Mouse (Mus musculus) lung, embryonic 16.5 days (tissue): Measurements from ENCODE around the gene Slc26a9. TPM values are rescaled to one million over a fixed set of nuclear protein-coding genes. Genes with fewer than 3 reads are reported as not detected.

Source experiments
- ATAC-seq: fragments of 200-750 bp; cut with Nextera tagmentation; 2 replicates; pipeline ENCODE4 v1.8.0; 2017; ENCODE audit warnings: low read depth, mild to moderate bottlenecking, moderate library complexity
- H3K27ac ChIP-seq: fragments of 300-500 bp; sonication (generic); 2 replicates; pipeline ENCODE4 v1.5.1; 2014; ENCODE audit warnings: mild to moderate bottlenecking, control low read depth, low read length
- H3K27me3 ChIP-seq: fragments of 300-500 bp; sonication (generic); 2 replicates; pipeline ENCODE4 v1.6.1; 2014; ENCODE audit warnings: low read depth, low read length, mixed read lengths; ENCODE audit not compliant: control insufficient read depth, insufficient read depth
- H3K36me3 ChIP-seq: fragments of 300-500 bp; sonication (generic); 2 replicates; pipeline ENCODE4 v1.6.1; 2014; ENCODE audit warnings: low read length; ENCODE audit not compliant: control insufficient read depth, insufficient read depth
- H3K4me1 ChIP-seq: fragments of 300-500 bp; sonication (generic); replicated peaks from 2 replicates; pipeline ENCODE4 v1.6.1; 2014; ENCODE audit warnings: low read length, mixed read lengths; ENCODE audit not compliant: control insufficient read depth, insufficient read depth
- H3K4me2 ChIP-seq: fragments of 300-500 bp; sonication (generic); 2 replicates; pipeline ENCODE4 v1.6.1; 2014; ENCODE audit warnings: low read depth, low read length, control low read depth
- H3K4me3 ChIP-seq: fragments of 300-500 bp; sonication (generic); 2 replicates; pipeline ENCODE4 v1.5.1; 2014; ENCODE audit warnings: mild to moderate bottlenecking, low read length, control low read depth
- H3K9ac ChIP-seq: fragments of 300-500 bp; sonication (generic); 2 replicates; pipeline ENCODE4 v1.6.1; 2014; ENCODE audit warnings: low read length, control low read depth
- H3K9me3 ChIP-seq: fragments of 300-500 bp; sonication (generic); 2 replicates; pipeline ENCODE4 v1.6.1; 2016; ENCODE audit warnings: low read length; ENCODE audit not compliant: control insufficient read depth
- WGBS: fragments of 180-500 bp; shearing (Covaris S2); extraction: QIAGEN DNeasy Blood & Tissue Kit; methylation state at CpG from one replicate; pipeline ENCODE4 v1.1.7; 2014; 5-methylcytosine and 5-hydroxymethylcytosine counted together
- polyA plus RNA-seq: library from polyadenylated mRNA; unstranded; fragments of >200 nt; fragmentation: Nextera tagmentation; extraction: Ambion mirVana; gene quantifications from 2 replicates; pipeline ENCODE4 v1.2.1, GENCODE M21; 2015

The Slc26a9 gene
- polyA plus RNA-seq, 1 experiment from 2014 or later, result 8.9 TPM

- no peak for ATAC-seq
- H3K36me3 ChIP-seq, result no peaks in the 10 kb centered on the region
- H3K4me3 ChIP-seq, result no peak overlapping the region
- no peaks in the 10 kb centered on the region for H3K27me3 ChIP-seq
- no peak overlapping the region for H3K9ac ChIP-seq
- WGBS, result 45% methylated on average over 2 of the region's 2 CpGs
- 0 out of 2 replicates have a peak overlapping the region, but pooled peaks have one; percentile 4 for H3K4me2 ChIP-seq
- H3K9me3 ChIP-seq, result no peaks in the 10 kb centered on the region
- H3K4me1 ChIP-seq, result peaks cover 15% of the 10 kb centered on the region; the same call in 1 of the 2 replicates
- no peak overlapping the region; the same call in 1 of the 2 replicates for H3K27ac ChIP-seq
Observed at GRCm38 (mm10) chr1:131747761-131748160, 3.9 kb downstream of the Slc26a9 start.

- 72% methylated on average over 2 of the region's 2 CpGs for WGBS
- H3K36me3 ChIP-seq, result no peaks in the 10 kb centered on the region
- no peak overlapping the region for H3K4me2 ChIP-seq
- no peak for ATAC-seq
- peaks cover 10% of the 10 kb centered on the region; the same call in 1 of the 2 replicates for H3K4me1 ChIP-seq
- no peak overlapping the region for H3K4me3 ChIP-seq
- no peak overlapping the region for H3K27ac ChIP-seq
- no peaks in the 10 kb centered on the region for H3K9me3 ChIP-seq
- H3K9ac ChIP-seq, result no peak overlapping the region
- no peaks in the 10 kb centered on the region for H3K27me3 ChIP-seq
Observed at GRCm38 (mm10) chr1:131748636-131749035, 4.8 kb downstream of the Slc26a9 start.

- Histone ChIP-seq H3K9me3 (no peaks in the 10 kb centered on the region), H3K27me3 (no peaks in the 10 kb centered on the region), H3K36me3 (no peaks in the 10 kb centered on the region), H3K4me3 (no peak overlapping the region), H3K9ac (no peak overlapping the region), H3K4me2 (no peak overlapping the region), H3K27ac (no peak overlapping the region), H3K4me1 (peaks cover 13% of the 10 kb centered on the region; the same call in 1 of the 2 replicates)
- 61% methylated on average over 15 of the region's 15 CpGs for WGBS
- peak; percentile 19; the same call in 1 of the 2 replicates for ATAC-seq
Observed at GRCm38 (mm10) chr1:131749706-131750545, 6.1 kb downstream of the Slc26a9 start.

- H3K9me3 ChIP-seq, result no peaks in the 10 kb centered on the region
- no peak for ATAC-seq
- H3K36me3 ChIP-seq, result no peaks in the 10 kb centered on the region
- H3K9ac ChIP-seq, result no peak overlapping the region
- 63% methylated on average over 3 of the region's 3 CpGs for WGBS
- H3K4me1 ChIP-seq, result peaks cover 14% of the 10 kb centered on the region; the same call in 1 of the 2 replicates
- H3K4me2 ChIP-seq, result no peak overlapping the region
- H3K4me3 ChIP-seq, result no peak overlapping the region
- peak overlapping the region; percentile 13; the same call in 1 of the 2 replicates for H3K27ac ChIP-seq
- no peaks in the 10 kb centered on the region for H3K27me3 ChIP-seq
Observed at GRCm38 (mm10) chr1:131751181-131751890, 7.5 kb downstream of the Slc26a9 start.

GRCm38 (mm10) chr1:131751891-131752311 lies 8.1 kb downstream of the Slc26a9 start:
- peaks cover 14% of the 10 kb centered on the region; the same call in 1 of the 2 replicates for H3K4me1 ChIP-seq
- ATAC-seq, result no peak
- no peak overlapping the region for H3K9ac ChIP-seq
- no peaks in the 10 kb centered on the region for H3K9me3 ChIP-seq
- no peak overlapping the region for H3K4me2 ChIP-seq
- H3K27ac ChIP-seq, result no peak overlapping the region
- H3K27me3 ChIP-seq, result no peaks in the 10 kb centered on the region
- WGBS, result 42% methylated on average over 10 of the region's 10 CpGs
- no peak overlapping the region for H3K4me3 ChIP-seq
- no peaks in the 10 kb centered on the region for H3K36me3 ChIP-seq

- ATAC-seq, result no peak
- Histone ChIP-seq H3K27me3 (no peaks in the 10 kb centered on the region), H3K27ac (no peak overlapping the region), H3K4me1 (peaks cover 12% of the 10 kb centered on the region; the same call in 1 of the 2 replicates), H3K36me3 (no peaks in the 10 kb centered on the region), H3K4me3 (no peak overlapping the region), H3K4me2 (no peak overlapping the region), H3K9ac (no peak overlapping the region), H3K9me3 (no peaks in the 10 kb centered on the region)
- WGBS, result 41% methylated on average over 3 of the region's 3 CpGs
Observed at GRCm38 (mm10) chr1:131754212-131754829, 10.5 kb downstream of the Slc26a9 start.

- no peak overlapping the region for H3K9ac ChIP-seq
- no peak for ATAC-seq
- WGBS, result 73% methylated on average over 4 of the region's 4 CpGs
- H3K27ac ChIP-seq, result no peak overlapping the region
- H3K27me3 ChIP-seq, result no peaks in the 10 kb centered on the region
- H3K4me2 ChIP-seq, result no peak overlapping the region
- H3K36me3 ChIP-seq, result no peaks in the 10 kb centered on the region
- H3K4me1 ChIP-seq, result peaks cover 17% of the 10 kb centered on the region
- no peak overlapping the region for H3K4me3 ChIP-seq
- no peaks in the 10 kb centered on the region for H3K9me3 ChIP-seq
Observed at GRCm38 (mm10) chr1:131754916-131755315, 11.1 kb downstream of the Slc26a9 start.

GRCm38 (mm10) chr1:131757211-131757610 lies 13.4 kb downstream of the Slc26a9 start:
- Histone ChIP-seq H3K9ac (no peak overlapping the region), H3K36me3 (no peaks in the 10 kb centered on the region), H3K9me3 (no peaks in the 10 kb centered on the region), H3K27ac (no peak overlapping the region), H3K4me1 (peaks cover 13% of the 10 kb centered on the region), H3K27me3 (no peaks in the 10 kb centered on the region), H3K4me2 (no peak overlapping the region), H3K4me3 (no peak overlapping the region)
- ATAC-seq, result no peak
- 88% methylated on average over 6 of the region's 6 CpGs for WGBS

GRCm38 (mm10) chr1:131758796-131759195 lies 15.0 kb downstream of the Slc26a9 start:
- no peak for ATAC-seq
- H3K9ac ChIP-seq, result no peak overlapping the region
- no peaks in the 10 kb centered on the region for H3K36me3 ChIP-seq
- H3K27ac ChIP-seq, result no peak overlapping the region
- no peak overlapping the region for H3K4me2 ChIP-seq
- H3K4me3 ChIP-seq, result no peak overlapping the region
- 71% methylated on average over 7 of the region's 7 CpGs for WGBS
- peaks cover 15% of the 10 kb centered on the region for H3K4me1 ChIP-seq
- H3K9me3 ChIP-seq, result no peaks in the 10 kb centered on the region
- no peaks in the 10 kb centered on the region for H3K27me3 ChIP-seq
